Mouse (Mus musculus) testis, adult 2 months (tissue): ENCODE results near the gene B4galt2.

Source experiments
- CTCF ChIP-seq: fragments of 200-500 bp; IDR thresholded peaks from 2 replicates; pipeline ENCODE4 v1.5.1; 2012; ENCODE audit warnings: low read depth, mild to moderate bottlenecking, inconsistent platforms, low read length, moderate library complexity; ENCODE audit not compliant: control insufficient read depth, insufficient read depth, insufficient replicate concordance
- POLR2A ChIP-seq: fragments of 200-500 bp; IDR thresholded peaks from 2 replicates; pipeline ENCODE4 v1.6.1; 2012; ENCODE audit warnings: low read depth, mild to moderate bottlenecking, inconsistent platforms, low read length, moderate library complexity; ENCODE audit not compliant: control insufficient read depth

- no peak for TF ChIP-seq CTCF
- TF ChIP-seq POLR2A: no peak
These were observed 43.9 kb downstream of the B4galt2 start for GRCm38 (mm10) chr4:117839366-117839765.
